Mouse (Mus musculus) embryo, embryonic 10.5 days (tissue): ENCODE data around the gene Rad51d.
"Not testable (repeated sequence)": the region's sequence is repeated elsewhere in the genome, so short reads cannot be mapped to it uniquely, and the experiment has no call there.

Source experiments
- DNase-seq: peaks from one replicate; pipeline ENCODE4 v3.0.0-alpha.2; 2015; ENCODE audit warnings: low spot score

The Rad51d gene

DNA sequence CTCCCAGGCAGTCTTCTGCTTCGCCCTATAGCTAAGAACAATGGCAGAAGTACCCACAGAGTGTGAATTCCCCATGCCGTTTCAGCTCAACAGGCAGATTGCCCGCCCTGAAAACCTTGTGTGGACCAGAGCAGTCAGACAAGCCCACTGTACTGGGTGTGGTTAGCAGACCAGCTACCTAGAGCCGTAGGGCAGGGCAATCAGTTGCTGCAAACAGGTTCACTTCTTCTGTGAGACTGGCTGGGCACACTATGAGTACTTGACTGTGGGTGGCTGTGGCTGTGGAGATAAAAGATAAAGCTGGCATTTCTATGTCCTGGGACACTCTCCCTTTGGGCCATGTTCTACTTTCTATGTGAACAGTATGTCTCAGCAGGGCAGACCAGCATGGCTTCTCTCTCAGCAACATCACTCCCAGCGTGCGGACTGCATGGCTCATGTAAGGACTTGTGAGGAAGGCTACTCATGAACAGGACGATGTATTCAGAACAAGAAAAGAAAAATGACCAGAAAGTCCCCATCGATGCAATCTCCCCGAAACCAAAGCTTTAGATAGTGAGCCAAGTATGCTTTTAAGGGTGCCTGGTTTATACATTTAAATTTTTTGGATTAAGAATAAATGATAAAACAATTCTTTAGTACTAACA, 35.0 kb downstream of the Rad51d start:
- DNase-seq, result no peak

DNA sequence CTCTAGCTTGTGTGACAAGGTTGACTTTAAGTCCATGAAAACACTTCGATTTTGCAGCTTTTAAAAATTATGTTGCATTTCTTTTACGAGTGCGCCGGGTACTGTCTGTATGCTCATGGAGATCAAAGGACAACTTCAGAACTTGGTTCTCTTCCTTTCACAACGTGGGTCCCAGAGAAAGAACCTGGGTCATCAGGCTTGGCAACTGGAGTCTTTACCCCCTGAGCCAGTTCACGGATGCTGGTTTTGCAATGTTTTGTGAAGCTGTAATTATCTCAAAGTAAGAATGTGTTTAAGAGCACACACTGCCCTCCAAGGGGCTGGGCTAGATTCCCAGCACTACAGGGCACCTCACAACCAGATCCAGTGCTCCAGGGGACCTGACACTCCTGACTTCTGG, 36.3 kb downstream of the Rad51d start:
- DNase-seq, result no peak

DNA sequence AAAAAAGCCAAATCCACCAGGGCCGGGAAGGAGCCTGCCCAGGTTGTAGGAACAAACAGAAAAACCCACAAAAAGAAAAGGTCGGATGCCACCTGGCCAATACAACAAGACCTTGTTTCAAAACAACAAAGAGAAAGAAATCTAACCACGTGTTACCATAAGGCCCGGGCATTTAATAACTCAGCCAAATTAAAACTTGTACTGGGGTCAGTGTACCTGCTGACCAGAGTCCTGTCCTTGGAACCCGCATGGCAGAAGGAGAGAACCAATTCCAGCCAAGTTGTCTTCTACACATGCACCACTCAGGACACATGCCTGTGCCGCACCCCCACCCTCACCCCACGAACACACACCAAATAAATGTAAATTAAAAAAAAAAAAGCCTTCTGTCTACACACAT, 37.5 kb downstream of the Rad51d start:
- DNase-seq, result no peak

DNA sequence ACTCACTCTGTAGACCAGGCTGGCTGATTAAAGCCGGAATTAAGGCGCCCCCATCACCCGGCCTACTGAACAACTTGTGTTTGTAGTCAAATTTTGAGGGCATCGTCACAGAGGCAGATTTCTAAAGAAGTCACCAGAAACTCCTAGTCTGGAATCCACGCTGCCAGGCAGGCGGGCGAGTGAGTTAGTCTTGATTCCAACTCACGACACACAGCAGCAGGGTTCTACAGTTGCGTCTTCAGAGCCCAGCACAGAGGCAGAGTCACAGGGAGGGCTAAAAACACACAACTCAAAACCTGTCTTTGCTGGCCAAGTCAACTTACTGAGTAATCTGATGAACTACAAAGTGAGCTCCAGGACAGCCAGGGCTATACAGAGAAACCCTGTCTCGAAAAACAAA, 37.9 kb downstream of the Rad51d start:
- no peak for DNase-seq

DNA sequence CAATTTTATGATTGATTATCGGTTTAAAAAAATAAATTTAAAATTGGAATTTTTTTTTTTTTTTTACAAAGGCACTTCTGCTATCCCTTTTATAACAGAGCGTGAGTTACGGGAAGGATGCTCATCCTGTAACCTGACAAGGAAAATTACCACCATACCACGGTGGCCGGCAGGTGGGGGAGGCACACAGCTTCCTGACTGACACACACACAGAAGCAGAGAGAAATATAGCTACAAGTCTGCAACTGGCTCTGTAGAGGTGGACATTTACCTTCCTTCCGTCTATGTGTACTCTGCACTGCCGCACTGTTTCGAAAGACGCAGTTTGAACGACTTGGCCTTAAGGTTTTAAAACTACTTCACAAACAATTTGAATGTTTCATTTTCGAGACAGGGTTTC, 38.3 kb downstream of the Rad51d start:
- no peak for DNase-seq

DNA sequence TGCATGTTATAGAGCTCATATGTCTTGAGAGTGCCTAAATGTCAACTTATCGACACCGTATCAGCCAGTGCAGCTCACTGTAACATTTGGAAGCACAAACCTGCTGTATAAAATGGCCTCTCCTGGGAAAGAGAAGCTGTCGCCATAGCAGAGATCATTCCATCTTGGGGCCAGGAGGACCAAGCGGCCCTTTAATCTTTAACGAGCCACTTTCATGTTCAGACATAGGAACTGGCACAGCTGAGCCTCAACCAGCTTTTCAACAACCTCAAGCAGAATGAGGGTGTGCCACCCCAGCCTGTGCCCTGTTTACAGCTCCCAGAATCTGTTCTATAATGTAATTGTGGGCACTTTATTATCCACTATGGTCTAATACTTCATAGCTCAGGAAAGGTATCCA, 40.2 kb downstream of the Rad51d start:
- DNase-seq, result no peak

DNA sequence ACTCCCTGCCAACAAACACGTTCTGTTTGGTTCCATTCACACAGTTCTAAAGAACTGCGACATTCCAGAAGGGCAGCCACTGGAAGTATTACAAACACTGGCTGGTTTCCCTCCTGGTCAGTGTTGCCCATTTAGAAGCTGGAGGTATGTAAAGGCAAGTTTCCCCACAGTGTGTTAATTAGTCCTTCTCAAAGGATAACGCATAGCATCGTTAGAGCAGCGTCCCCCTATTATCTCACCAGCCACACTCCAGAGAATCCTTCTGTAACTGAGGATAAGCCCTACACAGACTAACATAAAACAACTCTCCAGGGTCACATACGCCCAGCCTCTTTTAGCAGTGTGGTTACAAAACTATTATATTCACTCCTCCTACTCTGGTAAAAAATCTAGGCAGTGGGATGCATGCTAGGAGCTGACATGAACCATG, 42.8 kb downstream of the Rad51d start:
- DNase-seq, result no peak

DNA sequence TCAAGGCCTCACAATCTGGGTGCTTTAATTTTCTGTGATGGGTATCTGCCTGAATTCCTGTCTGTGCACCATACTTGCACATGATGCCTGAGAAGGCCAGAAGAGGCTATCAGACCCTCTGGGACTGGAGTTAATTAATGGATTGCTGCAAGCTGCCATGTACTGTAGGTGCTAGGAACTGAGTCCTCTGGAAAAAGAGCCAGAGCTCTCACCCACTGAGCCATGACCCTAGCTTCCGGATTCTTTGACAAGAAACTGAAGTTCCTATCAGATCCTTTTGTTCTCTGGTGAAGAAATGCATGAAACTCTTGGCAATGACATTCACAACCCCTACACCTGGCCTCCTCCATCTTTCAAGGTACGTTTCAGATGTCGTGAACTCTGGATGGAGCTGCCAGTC, 43.5 kb downstream of the Rad51d start:
- DNase-seq, result no peak

DNA sequence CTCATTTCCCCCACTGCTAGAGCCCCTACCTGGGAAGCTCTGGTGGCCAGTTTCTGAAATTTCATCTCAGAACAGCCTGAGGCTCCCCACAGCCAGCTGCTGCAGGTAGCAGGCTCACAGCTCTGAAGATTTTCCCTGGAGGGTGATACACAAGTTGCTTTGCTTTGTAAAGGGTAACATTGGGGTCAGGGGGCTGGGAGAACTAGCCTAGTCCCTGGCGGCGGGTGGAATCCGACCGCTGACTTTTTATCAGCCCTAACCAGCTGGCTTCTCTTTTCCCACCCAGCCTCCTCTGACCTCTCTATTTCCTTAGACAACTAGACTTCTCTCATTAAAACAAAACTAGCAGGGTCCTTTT, 44.4 kb downstream of the Rad51d start:
- peak; percentile 47 for DNase-seq

DNA sequence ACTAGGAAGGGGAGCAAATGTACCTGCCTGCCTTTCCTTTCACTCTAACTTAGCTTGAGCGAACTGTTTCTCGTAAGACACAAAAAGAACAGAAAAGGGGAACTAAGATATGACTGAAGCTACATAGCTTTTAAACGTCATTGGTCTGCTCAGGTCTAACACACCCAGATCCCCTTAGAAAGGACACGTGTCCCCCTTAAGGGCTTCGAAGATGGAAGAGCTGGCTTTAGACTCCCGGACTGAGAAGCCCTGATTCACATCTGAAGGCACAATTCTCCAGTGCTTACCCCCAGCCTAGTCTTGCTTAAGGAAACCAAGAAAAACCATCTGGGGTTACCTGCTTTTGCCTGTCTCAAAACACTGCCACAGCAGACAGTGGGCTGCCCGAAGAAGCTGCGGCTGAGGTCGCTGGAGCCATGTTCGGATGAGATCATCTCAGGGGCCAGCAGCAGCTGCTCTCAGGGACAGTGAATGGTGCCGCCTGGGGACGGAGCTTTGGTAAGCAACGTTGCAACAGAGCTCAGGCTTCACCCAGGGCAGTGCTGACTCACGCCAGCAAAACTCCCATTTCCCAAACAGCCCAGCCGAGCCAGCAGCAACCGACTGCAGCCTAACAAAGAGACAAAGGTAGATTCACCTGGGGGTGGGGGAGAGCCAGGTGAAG, 44.9 kb downstream of the Rad51d start:
- DNase-seq, result peak; percentile 68

DNA sequence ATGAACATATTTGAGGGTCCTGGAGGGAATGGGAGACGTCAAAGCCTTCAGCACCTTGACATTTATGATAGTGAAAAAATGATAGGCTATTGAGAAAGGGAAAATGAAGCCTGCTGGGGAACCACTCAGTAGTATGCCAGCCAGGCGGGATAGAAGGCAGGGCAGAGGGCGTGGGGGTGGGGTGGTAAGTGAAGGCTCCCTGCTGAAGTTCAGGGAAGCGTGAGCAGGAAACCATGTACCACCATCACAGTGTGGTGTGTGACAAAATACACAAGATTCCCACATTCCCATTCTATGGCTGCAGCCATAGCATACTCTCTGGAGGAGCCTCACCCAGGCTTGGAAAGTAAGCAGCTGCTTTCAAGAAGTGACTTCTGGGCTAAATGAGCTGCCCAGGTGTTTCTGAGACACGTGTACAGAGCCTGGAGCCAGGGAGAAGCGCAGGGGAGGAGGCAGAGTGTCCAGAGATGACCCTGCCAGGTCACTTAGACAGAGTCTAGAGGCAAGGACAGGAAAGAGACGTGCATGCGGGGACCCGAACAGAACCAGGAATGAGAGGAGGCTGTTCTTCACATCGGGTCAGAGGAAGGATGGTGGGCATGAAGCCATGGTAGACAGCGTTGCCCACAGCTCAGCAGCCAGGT, 45.5 kb downstream of the Rad51d start:
- DNase-seq, result no peak

DNA sequence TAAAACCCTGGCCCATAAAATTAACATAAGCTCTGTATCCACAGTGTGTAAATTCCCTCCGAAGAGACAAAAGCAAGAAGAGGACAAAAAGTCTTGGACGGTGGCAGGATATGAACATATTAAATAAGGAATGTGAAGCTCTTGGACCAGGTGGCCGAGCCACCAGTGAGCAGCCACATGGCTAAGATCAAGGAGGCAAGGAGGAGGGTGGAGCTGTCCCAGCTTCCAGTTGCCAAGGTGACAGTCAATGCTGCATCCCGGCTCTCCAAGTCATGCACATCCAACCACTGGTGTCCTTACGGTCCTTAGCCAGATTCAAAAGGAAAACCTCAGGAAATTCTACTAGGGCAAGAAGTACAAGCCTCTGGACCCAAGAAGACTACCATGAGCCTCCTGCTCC, 51.9 kb downstream of the Rad51d start:
- no peak for DNase-seq

DNA sequence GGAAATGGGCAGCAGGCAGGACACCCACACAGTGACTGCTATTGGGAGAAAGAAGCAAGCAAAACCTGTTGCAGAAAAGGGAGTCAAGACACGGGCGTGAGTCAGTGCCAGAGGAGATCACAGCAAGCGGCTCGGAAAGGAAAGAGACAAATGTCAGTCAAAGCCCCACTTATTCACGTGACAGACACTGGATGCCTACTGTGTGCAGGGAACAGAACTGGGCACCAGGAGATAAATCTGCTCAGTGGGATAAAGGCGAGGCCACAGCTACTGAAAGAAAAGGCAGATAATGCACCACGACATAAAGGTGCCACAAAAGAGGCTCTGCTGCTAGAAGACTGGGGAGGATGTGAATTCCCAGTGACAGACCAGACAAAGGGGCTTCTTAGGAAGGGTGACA, 52.6 kb downstream of the Rad51d start:
- no peak for DNase-seq

DNA sequence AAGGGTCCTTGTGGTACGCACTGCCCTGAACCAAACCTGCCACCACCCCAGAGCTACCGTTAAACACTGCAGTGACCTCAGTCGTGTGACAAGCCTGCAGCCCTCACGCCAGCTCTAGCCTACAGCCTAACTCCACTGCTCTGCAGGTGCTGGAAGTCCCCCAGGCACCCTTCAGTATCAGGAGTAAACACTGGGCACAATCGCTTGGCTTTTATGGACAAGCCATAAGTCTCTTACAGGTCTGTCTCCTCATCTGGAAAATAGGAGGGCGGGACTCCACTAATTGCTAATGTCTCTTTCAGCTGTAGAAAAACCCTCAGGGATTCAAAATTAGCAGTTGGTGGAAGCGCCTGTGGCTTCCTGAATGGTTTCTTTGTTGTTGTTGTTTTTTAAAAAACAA, 53.2 kb downstream of the Rad51d start:
- DNase-seq, result no peak

DNA sequence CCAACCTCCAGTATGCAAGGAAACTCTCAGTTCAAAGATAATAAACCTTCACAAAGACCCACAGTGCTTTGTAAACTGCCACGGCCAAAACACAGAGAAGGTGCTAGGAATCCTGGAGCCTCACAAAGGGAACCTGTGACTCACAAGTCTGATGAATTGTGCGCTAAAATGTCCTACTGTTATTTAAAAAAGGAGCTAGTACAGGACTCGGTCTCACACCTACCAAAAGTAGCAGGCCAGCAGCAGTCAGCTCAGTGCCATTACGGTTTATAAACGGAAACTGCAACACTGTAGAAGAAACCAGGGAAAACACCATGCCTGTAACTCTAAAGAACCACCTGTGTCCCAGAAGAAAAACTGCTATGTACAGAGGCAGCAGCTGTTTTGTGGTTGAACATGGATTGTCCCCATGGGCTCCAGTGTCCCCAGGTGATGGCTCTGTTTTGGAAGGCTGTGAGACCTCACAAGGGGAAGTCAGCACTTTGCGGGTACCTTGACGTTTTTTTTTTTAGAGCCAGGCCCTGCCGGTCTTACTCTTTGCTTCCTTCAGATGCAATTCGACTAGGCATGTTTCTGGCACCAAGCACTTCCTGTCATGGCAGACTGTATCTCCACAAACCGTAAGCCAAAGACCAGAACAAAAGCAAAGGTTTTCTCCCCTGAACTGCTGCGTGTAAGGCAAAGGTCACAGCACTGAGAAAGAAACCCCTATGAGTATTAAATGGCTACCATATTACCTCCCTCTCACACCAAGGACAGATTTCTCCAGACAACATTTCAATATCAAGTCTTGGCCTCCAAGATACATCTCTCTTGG, 54.6 kb downstream of the Rad51d start:
- no peak for DNase-seq

DNA sequence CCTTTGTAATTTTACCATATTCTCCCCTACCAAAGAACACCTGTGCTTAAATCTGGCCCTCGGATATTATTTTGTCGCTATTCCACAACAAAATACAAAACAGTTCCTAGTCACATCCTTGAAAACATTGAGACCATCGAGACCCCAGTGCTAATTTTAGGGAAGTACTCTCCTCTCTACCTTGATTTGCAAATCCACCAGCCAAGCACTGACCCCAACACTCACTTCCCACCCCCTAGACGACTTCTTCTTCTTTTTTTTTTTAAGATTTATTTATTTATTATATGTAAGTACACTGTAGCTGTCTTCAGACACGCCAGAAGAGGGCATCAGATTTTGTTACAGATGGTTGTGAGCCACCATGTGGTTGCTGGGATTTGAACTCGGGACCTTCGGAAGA, 56.1 kb downstream of the Rad51d start:
- not testable (repeated sequence) for DNase-seq

DNA sequence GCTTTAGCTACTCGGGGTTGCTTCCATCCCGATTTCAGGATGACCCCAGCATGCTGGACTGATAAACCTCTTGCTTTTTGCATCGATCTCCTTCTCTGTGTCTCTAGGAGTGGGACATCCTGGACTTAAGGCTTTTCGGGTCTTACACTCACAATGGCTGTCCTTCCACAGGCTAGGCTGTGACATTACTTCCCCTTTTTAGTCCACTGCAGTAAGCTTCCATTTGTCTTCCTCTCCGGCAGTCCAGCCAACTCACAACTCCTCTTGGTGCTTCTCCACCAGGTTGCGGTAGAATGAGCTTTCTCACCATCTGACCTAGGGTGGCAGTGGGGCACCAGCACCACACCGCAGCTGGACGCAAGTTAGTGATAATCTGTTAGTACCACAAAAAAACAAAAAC, 56.5 kb downstream of the Rad51d start:
- DNase-seq, result no peak

DNA sequence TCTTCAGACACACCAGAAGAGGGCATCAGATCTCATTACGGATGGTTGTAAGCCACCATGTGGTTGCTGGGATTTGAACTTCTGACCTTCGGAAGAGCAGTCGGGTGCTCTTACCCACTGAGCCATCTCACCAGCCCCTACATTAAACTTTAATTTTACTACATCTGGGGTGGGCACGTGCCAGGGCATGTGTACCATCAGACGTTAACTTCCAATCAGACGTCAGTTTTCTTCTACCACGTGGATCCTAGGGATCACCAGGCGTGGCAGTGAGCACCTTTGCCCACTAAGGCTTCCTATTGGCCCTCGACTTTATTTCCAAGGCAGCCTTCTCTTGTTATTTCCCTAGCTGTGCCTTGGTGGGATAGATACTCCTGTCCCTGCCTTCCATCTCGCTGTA, 58.0 kb downstream of the Rad51d start:
- DNase-seq, result not testable (repeated sequence)

DNA sequence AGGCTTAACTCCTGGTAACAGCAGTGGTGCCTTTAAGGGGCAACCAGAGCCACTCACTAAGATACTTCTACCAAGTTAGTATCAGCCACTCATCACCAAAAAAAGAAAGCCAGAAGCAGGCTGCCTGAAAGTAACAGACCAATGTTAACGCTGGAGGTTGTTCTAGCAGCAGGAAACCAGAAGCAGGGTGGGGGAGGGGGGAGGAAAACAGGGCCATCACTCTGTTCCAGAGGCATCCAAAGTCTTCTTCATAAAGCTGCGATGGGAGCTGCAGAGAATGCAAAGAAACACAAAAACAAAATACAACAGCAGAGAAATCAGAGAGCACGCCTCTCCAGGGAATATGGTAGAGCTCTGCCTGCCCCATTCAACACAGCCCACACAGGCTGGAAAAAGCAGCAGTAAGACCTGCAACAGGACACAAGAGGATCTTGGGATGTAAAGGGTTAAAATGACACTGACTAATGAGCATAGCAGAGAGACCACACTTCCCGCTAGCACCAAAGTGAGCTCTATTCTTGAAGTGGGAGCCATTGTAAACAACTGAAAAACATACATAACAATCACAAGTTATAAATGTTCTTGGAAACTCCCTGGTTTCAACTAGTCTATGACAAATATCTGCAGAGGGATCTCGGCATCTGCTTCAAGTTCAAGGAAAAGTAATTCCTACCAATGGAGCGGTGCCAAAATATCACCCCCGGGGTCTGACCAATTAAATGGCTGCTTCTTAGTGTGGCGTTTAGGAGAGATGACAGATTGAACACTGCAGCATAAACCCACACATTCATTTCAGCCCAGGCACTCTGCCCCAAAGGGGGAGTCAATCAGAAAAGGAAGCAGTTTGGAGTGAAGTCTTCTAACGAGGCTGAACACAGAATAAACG, 59.2 kb downstream of the Rad51d start:
- DNase-seq, result peak; percentile 50

DNA sequence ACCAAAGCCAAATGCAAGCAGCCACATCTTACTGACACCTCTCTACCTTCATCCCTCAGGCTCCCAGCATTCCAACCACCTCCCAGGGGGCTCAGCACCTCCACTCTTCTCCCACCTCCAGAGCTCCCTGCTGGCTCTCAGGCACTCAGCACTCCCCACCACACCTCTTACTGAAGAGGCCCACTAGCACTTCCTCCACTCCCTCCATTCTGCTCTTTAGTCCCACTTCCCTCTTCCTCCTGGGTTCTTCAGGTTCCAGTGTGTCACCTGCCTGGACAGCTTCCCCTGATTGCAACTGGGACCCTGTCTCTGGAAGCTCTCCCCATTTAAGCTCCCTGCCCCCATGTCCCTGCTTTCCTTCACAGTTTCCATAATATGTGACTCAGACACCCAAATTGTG, 63.6 kb downstream of the Rad51d start:
- no peak for DNase-seq
